Mouse (Mus musculus) intestine, embryonic 15.5 days (tissue): ENCODE measurements around the gene Foxi3. TPM values are rescaled to one million over a fixed set of nuclear protein-coding genes. Genes with fewer than 3 reads are reported as not detected.

Experiments used
- ATAC-seq: fragments of 200-750 bp; cut with Nextera tagmentation; 2 replicates; pipeline ENCODE4 v1.8.0; 2017; ENCODE audit warnings: moderate TSS enrichment, moderate library complexity
- H3K27ac ChIP-seq: fragments of 300-500 bp; sonication (generic); 2 replicates; pipeline ENCODE4 v1.5.1; 2015; ENCODE audit warnings: mild to moderate bottlenecking, inconsistent platforms
- H3K27me3 ChIP-seq: fragments of 300-500 bp; sonication (generic); replicated peaks from 2 replicates; pipeline ENCODE4 v1.6.1; 2015; ENCODE audit warnings: inconsistent platforms
- H3K36me3 ChIP-seq: fragments of 300-500 bp; sonication (generic); 2 replicates; pipeline ENCODE4 v1.6.1; 2015; ENCODE audit warnings: inconsistent platforms
- H3K4me1 ChIP-seq: fragments of 300-500 bp; sonication (generic); replicated peaks from 2 replicates; pipeline ENCODE4 v1.6.1; 2015; ENCODE audit warnings: inconsistent platforms
- H3K4me2 ChIP-seq: fragments of 300-500 bp; sonication (generic); replicated peaks from 2 replicates; pipeline ENCODE4 v1.6.1; 2015; ENCODE audit warnings: mild to moderate bottlenecking, inconsistent platforms
- H3K4me3 ChIP-seq: fragments of 300-500 bp; sonication (generic); replicated peaks from 2 replicates; pipeline ENCODE4 v1.5.1; 2015; ENCODE audit warnings: inconsistent platforms
- H3K9ac ChIP-seq: fragments of 300-500 bp; sonication (generic); 2 replicates; pipeline ENCODE4 v1.6.1; 2015; ENCODE audit warnings: inconsistent platforms
- H3K9me3 ChIP-seq: fragments of 300-500 bp; sonication (generic); 2 replicates; pipeline ENCODE4 v1.6.1; 2016; ENCODE audit warnings: inconsistent platforms
- WGBS: fragments of 180-500 bp; shearing (Covaris S2); methylation state at CpG from one replicate; pipeline ENCODE4 v1.1.7; 2015; 5-methylcytosine and 5-hydroxymethylcytosine counted together
- polyA plus RNA-seq: library from polyadenylated mRNA; unstranded; fragments of >200 nt; fragmentation: Nextera tagmentation; extraction: Ambion mirVana; gene quantifications from 2 replicates; pipeline ENCODE4 v1.2.1, GENCODE M21; 2015

Gene Foxi3
- polyA plus RNA-seq, 1 experiment from 2014 or later, result not detected

- H3K4me3 ChIP-seq, result no peak overlapping the region
- no peaks in the 10 kb centered on the region for H3K27me3 ChIP-seq
- no peaks in the 10 kb centered on the region for H3K9me3 ChIP-seq
- no peak for ATAC-seq
- H3K27ac ChIP-seq, result no peak overlapping the region
- H3K36me3 ChIP-seq, result no peaks in the 10 kb centered on the region
- H3K4me1 ChIP-seq, result no peaks in the 10 kb centered on the region
- H3K4me2 ChIP-seq, result no peak overlapping the region
- 84% methylated on average over 2 of the region's 2 CpGs for WGBS
- H3K9ac ChIP-seq, result no peak overlapping the region
Observed at GRCm38 (mm10) chr6:71004161-71004560, 47.8 kb downstream of the Foxi3 start.

Other genes with a start within 250 kb of the Foxi3 start
- 4.9 and 5.0 TPM in 2 replicates for gene Rpia, start 164.3 kb upstream of the Foxi3 start, polyA plus RNA-seq
- 9.7 and 9.9 TPM in 2 replicates for gene Eif2ak3, start 112.0 kb upstream of the Foxi3 start, polyA plus RNA-seq
- not detected in 2 replicates for gene Tex37, start 37.6 kb upstream of the Foxi3 start, polyA plus RNA-seq
- gene Thnsl2, start 187.9 kb downstream of the Foxi3 start, polyA plus RNA-seq, result 47.4 and 49.6 TPM in 2 replicates
- gene Fabp1, start 243.3 kb downstream of the Foxi3 start, polyA plus RNA-seq, result 2,291 and 2,664 TPM in 2 replicates